In genomic region chr13:93814081-93814480, GRCm38 (mm10) we compare ENCODE assay signal across 34 mouse cellular contexts.
"Had no signal": no experiment of that assay in that cellular context is flagged by ENCODE, and none has a peak within 500 bp of the region (broad histone marks: within the 10 kb centered on the region; RNA-seq: fewer than 3 reads in every experiment).

No protein-coding gene starts in this region.

- H3K36me3 ChIP-seq: heart, embryonic 10.5 days; heart, embryonic 12.5 days; heart, embryonic 13.5 days; heart, embryonic 15.5 days; hindbrain, embryonic 10.5 days; hindbrain, embryonic 12.5 days; hindbrain, embryonic 13.5 days; hindbrain, embryonic 15.5 days; intestine, embryonic 15.5 days; kidney, embryonic 15.5 days had no signal

- H3K4me3 ChIP-seq: heart, embryonic 10.5 days; heart, embryonic 12.5 days; heart, embryonic 13.5 days; heart, embryonic 15.5 days; hindbrain, embryonic 10.5 days; hindbrain, embryonic 12.5 days; hindbrain, embryonic 13.5 days; hindbrain, embryonic 15.5 days; intestine, embryonic 15.5 days; kidney, embryonic 15.5 days; layer of hippocampus, adult 2 months had no signal

- H3K4me2 ChIP-seq: heart, embryonic 11.5 days; heart, embryonic 12.5 days; heart, embryonic 13.5 days; heart, embryonic 15.5 days; hindbrain, embryonic 12.5 days; hindbrain, embryonic 13.5 days; hindbrain, embryonic 14.5 days; hindbrain, embryonic 15.5 days; intestine, embryonic 15.5 days; kidney, embryonic 15.5 days had no signal

- H3K27me3 ChIP-seq: heart, embryonic 12.5 days; heart, embryonic 13.5 days; heart, embryonic 15.5 days; hindbrain, embryonic 12.5 days; hindbrain, embryonic 15.5 days; intestine, embryonic 15.5 days; kidney, embryonic 15.5 days had no signal

- H3K9ac ChIP-seq: heart, embryonic 12.5 days; heart, embryonic 13.5 days; heart, embryonic 15.5 days; hindbrain, embryonic 12.5 days; hindbrain, embryonic 13.5 days; hindbrain, embryonic 14.5 days; hindbrain, embryonic 15.5 days; intestine, embryonic 15.5 days; kidney, embryonic 15.5 days had no signal

- DNase-seq: heart, postnatal 10 days; heart, postnatal 14 days; heart, postnatal 36 days; heart, postnatal 4 days; kidney, adult 11 months; kidney, adult 18-20 months; kidney, adult 2 months; kidney, adult 8-10 months; kidney, adult 9 months; kidney, postnatal 10 days; kidney, postnatal 14 days; kidney, postnatal 25 days; kidney, postnatal 36 days; kidney, postnatal 4 days; layer of hippocampus, adult 9-11 months; layer of hippocampus, postnatal 36 days had no signal

- ATAC-seq: hindbrain, embryonic 16.5 days; hindbrain, postnatal 0 days; inflammation-experienced regulatory T-cells, adult 6 months; intestine, embryonic 15.5 days; intestine, postnatal 0 days had no signal

- H3K9me3 ChIP-seq: heart, embryonic 10.5 days; heart, embryonic 12.5 days; heart, embryonic 13.5 days; heart, embryonic 15.5 days; hindbrain, embryonic 10.5 days; hindbrain, embryonic 12.5 days; hindbrain, embryonic 13.5 days; hindbrain, embryonic 15.5 days; intestine, embryonic 15.5 days; kidney, embryonic 15.5 days had no signal

- H3K27ac ChIP-seq: heart, embryonic 10.5 days; heart, embryonic 13.5 days; heart, embryonic 15.5 days; hindbrain, embryonic 10.5 days; hindbrain, embryonic 12.5 days; hindbrain, embryonic 13.5 days; hindbrain, embryonic 14.5 days; hindbrain, embryonic 15.5 days; hindbrain, postnatal 0 days; intestine, embryonic 15.5 days; kidney, embryonic 15.5 days; kidney, postnatal 0 days; layer of hippocampus, adult 2 months had no signal

- H3K4me1 ChIP-seq: heart, embryonic 15.5 days; hindbrain, embryonic 13.5 days; hindbrain, embryonic 15.5 days; intestine, embryonic 15.5 days; kidney, embryonic 15.5 days had no signal
